Mouse (Mus musculus): ENCODE data around the gene Dapl1. TPM values are rescaled to one million over a fixed set of nuclear protein-coding genes. Genes with fewer than 3 reads are reported as not detected.
A peak's percentile ranks its signal among the peaks of the same experiment; 100 is the strongest.

Dapl1 gene
- total and polyA plus RNA-seq, 2 experiments from 2014 or later = 5.2 TPM; not detected in 1

DNA sequence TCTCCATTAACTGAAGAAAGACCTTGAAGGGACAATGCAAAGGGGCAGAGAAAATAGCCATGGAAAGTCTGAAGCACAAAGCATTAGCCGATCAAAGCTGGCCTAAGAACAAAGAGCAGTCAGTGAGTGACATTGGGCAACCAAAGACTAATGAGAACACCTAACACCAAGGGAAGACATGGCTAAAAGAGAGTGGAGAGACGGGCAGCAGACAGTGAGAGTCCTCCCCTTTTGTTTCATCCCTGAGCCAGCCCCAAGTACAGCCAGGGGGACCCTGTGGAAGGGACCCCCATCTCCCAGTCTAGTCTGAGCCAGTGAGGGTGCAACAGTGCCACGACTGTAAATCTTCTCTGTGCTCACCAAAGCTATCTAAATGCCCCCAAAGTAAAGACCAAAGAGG, 32.4 kb upstream of the Dapl1 start:
- Histone ChIP-seq H3K4me3 (ENCODE audit: low read depth, low read length) (no peak overlapping the region), H3K4me2 (ENCODE audit: low read depth, low read length, poor library complexity, severe bottlenecking) (no peak overlapping the region), H3K27ac (ENCODE audit: low read depth, low read length) (no peak overlapping the region), H3K27me3 (ENCODE audit: insufficient read depth, low read length) (no peaks in the 10 kb centered on the region), H3K36me3 (ENCODE audit: insufficient read depth, low read length) (no peaks in the 10 kb centered on the region), H3K9ac (replicated peaks; ENCODE audit: low read length, poor library complexity, severe bottlenecking) (no peak overlapping the region), H3K4me1 (ENCODE audit: insufficient read depth, low read length) (no peaks in the 10 kb centered on the region), H3K9me3 (ENCODE audit: low read length) (no peaks in the 10 kb centered on the region)
- no peak for ATAC-seq (ENCODE audit: low FRiP score)
- TF ChIP-seq CTCF (IDR thresholded peaks at IDR 0.05) = no peak
- no peak for DNase-seq (ENCODE audit: low spot score)
- 69% methylated on average over 3 of the region's 3 CpGs for WGBS

GRCm38 (mm10) chr2:59462086-59462485, 22.4 kb upstream of the Dapl1 start:
- no peaks in the 10 kb centered on the region for H3K9me3 ChIP-seq (ENCODE audit: low read length)
- no peak for TF ChIP-seq CTCF (IDR thresholded peaks at IDR 0.05)
- no peak overlapping the region for H3K4me2 ChIP-seq (ENCODE audit: low read depth, low read length, poor library complexity, severe bottlenecking)
- H3K27ac ChIP-seq (ENCODE audit: low read depth, low read length) = no peak overlapping the region
- no peak overlapping the region for H3K4me3 ChIP-seq (ENCODE audit: low read depth, low read length)
- DNase-seq (ENCODE audit: low spot score) = no peak
- no peaks in the 10 kb centered on the region for H3K36me3 ChIP-seq (ENCODE audit: insufficient read depth, low read length)
- ATAC-seq (ENCODE audit: low FRiP score) = no peak
- no peaks in the 10 kb centered on the region for H3K27me3 ChIP-seq (ENCODE audit: insufficient read depth, low read length)
- 93% methylated on average over 6 of the region's 6 CpGs for WGBS
- H3K9ac ChIP-seq (replicated peaks; ENCODE audit: low read length, poor library complexity, severe bottlenecking) = no peak overlapping the region
- H3K4me1 ChIP-seq (ENCODE audit: insufficient read depth, low read length) = no peaks in the 10 kb centered on the region

DNA sequence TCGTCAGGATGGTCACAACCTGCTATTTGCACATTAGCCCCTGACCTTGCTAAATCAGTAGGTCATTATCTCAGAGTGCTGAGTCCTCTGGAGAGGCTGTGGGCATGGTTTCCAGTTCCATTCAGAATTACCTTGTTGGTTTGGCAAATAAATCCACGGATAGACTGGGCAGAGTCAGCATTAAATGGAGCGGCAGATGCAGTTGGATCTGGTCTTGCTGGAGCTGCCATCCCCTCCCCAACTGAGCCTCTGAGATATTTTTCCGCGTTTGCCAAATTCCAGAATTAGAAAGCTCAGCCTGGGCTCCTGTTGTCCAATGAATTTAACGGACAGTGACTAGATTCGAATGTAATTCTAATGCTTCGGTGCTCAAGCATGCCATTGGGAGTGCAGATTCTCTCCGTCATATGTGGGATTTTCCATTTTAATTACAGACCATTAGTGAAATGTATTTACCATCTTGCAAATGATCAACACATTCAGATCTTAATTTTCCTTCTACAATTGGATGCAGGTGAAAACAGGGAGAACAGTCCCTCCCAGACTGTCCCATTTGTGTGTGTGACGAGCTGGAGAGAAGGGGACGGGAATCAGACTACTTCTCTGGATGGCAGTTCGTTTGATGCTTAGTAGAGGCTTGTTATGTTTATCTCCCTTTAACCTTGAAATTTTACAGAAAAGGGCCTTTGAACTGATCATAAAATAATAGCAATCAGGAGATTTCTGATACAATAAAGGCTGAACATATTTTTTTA, 20.8 kb upstream of the Dapl1 start:
- Histone ChIP-seq H3K4me1 (ENCODE audit: insufficient read depth, low read length) (no peaks in the 10 kb centered on the region), H3K27ac (ENCODE audit: low read depth, low read length) (no peak overlapping the region), H3K36me3 (ENCODE audit: insufficient read depth, low read length) (no peaks in the 10 kb centered on the region), H3K4me3 (ENCODE audit: low read depth, low read length) (no peak overlapping the region), H3K9ac (replicated peaks; ENCODE audit: low read length, poor library complexity, severe bottlenecking) (no peak overlapping the region), H3K27me3 (ENCODE audit: insufficient read depth, low read length) (no peaks in the 10 kb centered on the region), H3K9me3 (ENCODE audit: low read length) (no peaks in the 10 kb centered on the region), H3K4me2 (ENCODE audit: low read depth, low read length, poor library complexity, severe bottlenecking) (no peak overlapping the region)
- DNase-seq (ENCODE audit: low spot score) = peak; percentile 76
- TF ChIP-seq CTCF (IDR thresholded peaks at IDR 0.05) = no peak
- 70% methylated on average over 12 of the region's 12 CpGs for WGBS
- no peak for ATAC-seq (ENCODE audit: low FRiP score)

GRCm38 (mm10) chr2:59465671-59466070, 18.8 kb upstream of the Dapl1 start:
- no peak for DNase-seq (ENCODE audit: low spot score)
- H3K27ac ChIP-seq (ENCODE audit: low read depth, low read length) = no peak overlapping the region
- 54% methylated on average over 5 of the region's 5 CpGs for WGBS
- no peaks in the 10 kb centered on the region for H3K36me3 ChIP-seq (ENCODE audit: insufficient read depth, low read length)
- no peak overlapping the region for H3K9ac ChIP-seq (replicated peaks; ENCODE audit: low read length, poor library complexity, severe bottlenecking)
- TF ChIP-seq CTCF (IDR thresholded peaks at IDR 0.05) = no peak
- H3K4me3 ChIP-seq (ENCODE audit: low read depth, low read length) = no peak overlapping the region
- no peak overlapping the region for H3K4me2 ChIP-seq (ENCODE audit: low read depth, low read length, poor library complexity, severe bottlenecking)
- no peak for ATAC-seq (ENCODE audit: low FRiP score)
- H3K27me3 ChIP-seq (ENCODE audit: insufficient read depth, low read length) = no peaks in the 10 kb centered on the region
- no peaks in the 10 kb centered on the region for H3K4me1 ChIP-seq (ENCODE audit: insufficient read depth, low read length)
- no peaks in the 10 kb centered on the region for H3K9me3 ChIP-seq (ENCODE audit: low read length)

GRCm38 (mm10) chr2:59466358-59466757, 18.1 kb upstream of the Dapl1 start:
- ATAC-seq (ENCODE audit: low FRiP score) (no peak), DNase-seq (ENCODE audit: low spot score) (no peak)
- no peaks in the 10 kb centered on the region for H3K36me3 ChIP-seq (ENCODE audit: insufficient read depth, low read length)
- H3K9me3 ChIP-seq (ENCODE audit: low read length) = no peaks in the 10 kb centered on the region
- no peak overlapping the region for H3K9ac ChIP-seq (replicated peaks; ENCODE audit: low read length, poor library complexity, severe bottlenecking)
- H3K4me3 ChIP-seq (ENCODE audit: low read depth, low read length) = no peak overlapping the region
- no peak overlapping the region for H3K4me2 ChIP-seq (ENCODE audit: low read depth, low read length, poor library complexity, severe bottlenecking)
- WGBS = 83% methylated on average over 5 of the region's 5 CpGs
- no peak for TF ChIP-seq CTCF (IDR thresholded peaks at IDR 0.05)
- no peak overlapping the region for H3K27ac ChIP-seq (ENCODE audit: low read depth, low read length)
- no peaks in the 10 kb centered on the region for H3K4me1 ChIP-seq (ENCODE audit: insufficient read depth, low read length)
- no peaks in the 10 kb centered on the region for H3K27me3 ChIP-seq (ENCODE audit: insufficient read depth, low read length)

GRCm38 (mm10) chr2:59467085-59467484, 17.4 kb upstream of the Dapl1 start:
- no peak for TF ChIP-seq CTCF (IDR thresholded peaks at IDR 0.05)
- H3K9ac ChIP-seq (replicated peaks; ENCODE audit: low read length, poor library complexity, severe bottlenecking) = no peak overlapping the region

More at GRCm38 (mm10) chr2:59467085-59467484, 17.4 kb upstream of the Dapl1 start:
- Histone ChIP-seq H3K9me3 (ENCODE audit: low read length) (no peaks in the 10 kb centered on the region), H3K4me3 (ENCODE audit: low read depth, low read length) (no peak overlapping the region), H3K27me3 (ENCODE audit: insufficient read depth, low read length) (no peaks in the 10 kb centered on the region), H3K27ac (ENCODE audit: low read depth, low read length) (no peak overlapping the region), H3K36me3 (ENCODE audit: insufficient read depth, low read length) (no peaks in the 10 kb centered on the region), H3K4me1 (ENCODE audit: insufficient read depth, low read length) (no peaks in the 10 kb centered on the region), H3K4me2 (ENCODE audit: low read depth, low read length, poor library complexity, severe bottlenecking) (no peak overlapping the region)
- DNase-seq (ENCODE audit: low spot score) = no peak
- WGBS = 63% methylated on average over 4 of the region's 4 CpGs
- ATAC-seq (ENCODE audit: low FRiP score) = no peak
